Mouse (Mus musculus): ENCODE measurements around the gene Nr1d1. TPM values are rescaled to one million over a fixed set of nuclear protein-coding genes. Genes with fewer than 3 reads are reported as not detected.

Nr1d1 gene
- polyA plus RNA-seq, 1 experiment from 2014 or later, result 2.2 TPM

DNA sequence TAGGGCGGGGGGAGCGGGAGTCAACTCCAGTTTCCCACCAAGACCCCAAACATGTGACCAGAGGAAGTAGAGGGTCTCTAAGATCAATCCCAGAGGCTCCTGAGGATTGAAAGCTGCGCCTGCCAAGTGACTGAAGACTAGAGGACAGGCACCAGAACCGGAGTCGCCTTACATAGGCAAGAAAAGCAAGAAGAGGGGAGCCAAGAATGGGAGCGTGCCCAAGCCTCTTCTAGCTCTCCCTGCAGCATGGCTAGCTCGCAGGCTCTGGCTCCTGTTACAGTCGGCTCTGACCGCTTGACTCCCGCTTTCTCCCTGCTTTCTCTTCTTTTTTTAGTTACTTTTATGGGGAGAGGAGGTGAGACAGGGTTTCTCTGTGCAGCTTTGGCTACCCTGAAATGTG is 10.1 kb upstream of the Nr1d1 start:
- H3K4me3 ChIP-seq (ENCODE audit: low read depth, low read length), result no peak overlapping the region

DNA sequence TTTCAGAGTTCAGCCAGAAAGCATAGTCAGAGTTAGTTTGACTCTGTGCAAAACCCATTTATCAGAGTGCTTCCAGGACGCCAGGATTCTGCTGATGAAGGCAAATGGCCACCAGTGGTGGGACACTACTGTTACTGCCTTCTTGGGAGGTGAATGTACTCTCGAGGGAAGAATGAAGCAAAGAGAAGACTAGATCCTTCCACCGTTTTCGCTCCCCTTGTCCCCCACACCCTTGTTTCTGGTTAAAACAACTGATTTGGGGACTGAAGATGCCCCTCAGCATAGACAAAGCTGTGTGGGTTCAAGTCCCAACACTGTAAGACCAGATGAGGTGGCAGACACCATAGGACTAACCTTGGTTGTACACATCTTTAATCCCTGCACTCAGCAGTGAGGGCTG is 9.0 kb upstream of the Nr1d1 start:
- Histone ChIP-seq H3K27me3 (replicated peaks; ENCODE audit: control insufficient read depth, insufficient read depth, low read length) (no peaks in the 10 kb centered on the region), H3K36me3 (ENCODE audit: control insufficient read depth, insufficient read depth, low read length) (no peaks in the 10 kb centered on the region), H3K4me1 (ENCODE audit: control insufficient read depth, insufficient read depth, low read length) (peaks cover 36% of the 10 kb centered on the region), H3K4me3 (ENCODE audit: low read depth, low read length) (no peak overlapping the region), H3K27ac (ENCODE audit: low read depth, low read length) (no peak overlapping the region), H3K9me3 (replicated peaks; ENCODE audit: control insufficient read depth, low read length) (no peaks in the 10 kb centered on the region), H3K9ac (ENCODE audit: low read length) (no peak overlapping the region), H3K4me2 (ENCODE audit: low read length) (no peak overlapping the region)
- DNase-seq (ENCODE audit: low spot score), result no peak
- WGBS, result 69% methylated on average over 4 of the region's 4 CpGs
- ATAC-seq, result no peak

More for the DNA sequence above, 10.1 kb upstream of the Nr1d1 start:
- Histone ChIP-seq H3K36me3 (ENCODE audit: control insufficient read depth, insufficient read depth, low read length) (no peaks in the 10 kb centered on the region), H3K4me2 (ENCODE audit: low read length) (no peak overlapping the region), H3K4me1 (ENCODE audit: control insufficient read depth, insufficient read depth, low read length) (peaks cover 40% of the 10 kb centered on the region), H3K27ac (ENCODE audit: low read depth, low read length) (0 out of 2 replicates have a peak overlapping the region, but pooled peaks have one; percentile 45), H3K9me3 (replicated peaks; ENCODE audit: control insufficient read depth, low read length) (no peaks in the 10 kb centered on the region), H3K9ac (ENCODE audit: low read length) (no peak overlapping the region), H3K27me3 (replicated peaks; ENCODE audit: control insufficient read depth, insufficient read depth, low read length) (no peaks in the 10 kb centered on the region)
- WGBS, result 67% methylated on average over 10 of the region's 10 CpGs
- no peak for ATAC-seq
- no peak for DNase-seq (ENCODE audit: low spot score)

- Histone ChIP-seq H3K9me3 (replicated peaks; ENCODE audit: control insufficient read depth, low read length) (no peaks in the 10 kb centered on the region), H3K4me1 (ENCODE audit: control insufficient read depth, insufficient read depth, low read length) (peaks cover 33% of the 10 kb centered on the region), H3K36me3 (ENCODE audit: control insufficient read depth, insufficient read depth, low read length) (no peaks in the 10 kb centered on the region), H3K27me3 (replicated peaks; ENCODE audit: control insufficient read depth, insufficient read depth, low read length) (no peaks in the 10 kb centered on the region), H3K27ac (ENCODE audit: low read depth, low read length) (peak overlapping the region; percentile 86), H3K9ac (ENCODE audit: low read length) (peak overlapping the region; percentile 50), H3K4me2 (ENCODE audit: low read length) (peak overlapping the region; percentile 42), H3K4me3 (ENCODE audit: low read depth, low read length) (peak overlapping the region; percentile 7; the same call in 1 of the 2 replicates)
- DNase-seq (ENCODE audit: low spot score) (peak; percentile 77), ATAC-seq (peak; percentile 50)
- WGBS, result under 1% methylated on average over 20 of the region's 20 CpGs
Measured at GRCm38 (mm10) chr11:98783236-98783696, 8.1 kb upstream of the Nr1d1 start.

DNA sequence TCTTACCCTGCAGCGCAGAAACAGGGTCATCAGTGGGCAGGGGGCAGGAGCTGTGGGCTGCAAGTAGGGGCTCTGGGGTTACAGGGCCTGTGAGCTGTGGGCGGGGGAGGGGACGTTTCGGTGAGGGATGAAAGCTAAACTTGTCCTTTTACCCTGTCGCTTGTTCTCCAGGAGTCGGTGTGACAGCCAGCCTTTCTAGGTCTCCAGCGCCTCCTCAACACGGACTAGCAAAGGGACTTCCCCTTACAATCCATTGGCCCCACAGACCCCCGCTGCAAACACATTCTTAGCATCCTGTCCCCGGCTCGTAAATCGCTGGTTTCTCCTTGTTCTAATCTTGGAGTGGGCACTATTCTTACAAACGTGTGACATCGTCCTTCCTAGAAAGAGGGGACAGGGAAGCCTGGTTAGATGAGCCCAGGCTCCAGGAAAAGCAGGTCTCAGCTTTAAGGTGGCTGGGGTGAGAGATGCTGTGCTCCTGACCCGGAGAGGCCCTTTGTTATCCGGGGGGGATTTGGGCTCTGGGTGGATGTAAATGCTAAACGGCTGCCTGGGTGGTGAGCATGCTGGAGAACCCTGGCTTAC is 7.6 kb upstream of the Nr1d1 start:
- peak overlapping the region; percentile 42 for H3K4me2 ChIP-seq (ENCODE audit: low read length)
- peaks cover 33% of the 10 kb centered on the region for H3K4me1 ChIP-seq (ENCODE audit: control insufficient read depth, insufficient read depth, low read length)
- 3% methylated on average over 17 of the region's 17 CpGs for WGBS
- no peaks in the 10 kb centered on the region for H3K27me3 ChIP-seq (replicated peaks; ENCODE audit: control insufficient read depth, insufficient read depth, low read length)
- peak overlapping the region; percentile 50 for H3K9ac ChIP-seq (ENCODE audit: low read length)
- DNase-seq (ENCODE audit: low spot score) (no peak), ATAC-seq (0 out of 2 replicates have a peak, but pooled peaks have one; percentile 3)
- no peak overlapping the region for H3K4me3 ChIP-seq (ENCODE audit: low read depth, low read length)
- H3K9me3 ChIP-seq (replicated peaks; ENCODE audit: control insufficient read depth, low read length), result no peaks in the 10 kb centered on the region
- H3K27ac ChIP-seq (ENCODE audit: low read depth, low read length), result peak overlapping the region; percentile 86
- no peaks in the 10 kb centered on the region for H3K36me3 ChIP-seq (ENCODE audit: control insufficient read depth, insufficient read depth, low read length)

- ATAC-seq (peak; percentile 47), DNase-seq (ENCODE audit: low spot score) (peak; percentile 86)
- peak overlapping the region; percentile 50 for H3K9ac ChIP-seq (ENCODE audit: low read length)
- H3K9me3 ChIP-seq (replicated peaks; ENCODE audit: control insufficient read depth, low read length), result no peaks in the 10 kb centered on the region
- H3K4me2 ChIP-seq (ENCODE audit: low read length), result peak overlapping the region; percentile 42
- H3K4me1 ChIP-seq (ENCODE audit: control insufficient read depth, insufficient read depth, low read length), result peaks cover 36% of the 10 kb centered on the region
- no peaks in the 10 kb centered on the region for H3K27me3 ChIP-seq (replicated peaks; ENCODE audit: control insufficient read depth, insufficient read depth, low read length)
- 19% methylated on average over 13 of the region's 14 CpGs for WGBS
- peak overlapping the region; percentile 86 for H3K27ac ChIP-seq (ENCODE audit: low read depth, low read length)
- no peaks in the 10 kb centered on the region for H3K36me3 ChIP-seq (ENCODE audit: control insufficient read depth, insufficient read depth, low read length)
- no peak overlapping the region for H3K4me3 ChIP-seq (ENCODE audit: low read depth, low read length)
Measured at GRCm38 (mm10) chr11:98781851-98782512, 6.8 kb upstream of the Nr1d1 start.

GRCm38 (mm10) chr11:98777888-98778287 is 2.8 kb upstream of the Nr1d1 start:
- Histone ChIP-seq H3K9ac (ENCODE audit: low read length) (no peak overlapping the region), H3K4me3 (ENCODE audit: low read depth, low read length) (no peak overlapping the region), H3K9me3 (replicated peaks; ENCODE audit: control insufficient read depth, low read length) (no peaks in the 10 kb centered on the region), H3K36me3 (ENCODE audit: control insufficient read depth, insufficient read depth, low read length) (no peaks in the 10 kb centered on the region), H3K4me1 (ENCODE audit: control insufficient read depth, insufficient read depth, low read length) (peaks cover 47% of the 10 kb centered on the region), H3K27ac (ENCODE audit: low read depth, low read length) (no peak overlapping the region), H3K4me2 (ENCODE audit: low read length) (no peak overlapping the region), H3K27me3 (replicated peaks; ENCODE audit: control insufficient read depth, insufficient read depth, low read length) (no peaks in the 10 kb centered on the region)
- no peak for DNase-seq (ENCODE audit: low spot score)
- no peak for ATAC-seq

GRCm38 (mm10) chr11:98776843-98777590 is 1.9 kb upstream of the Nr1d1 start:
- DNase-seq (ENCODE audit: low spot score) (no peak), ATAC-seq (no peak)
- no peak overlapping the region for H3K4me3 ChIP-seq (ENCODE audit: low read depth, low read length)
- peak overlapping the region; percentile 25; the same call in 1 of the 2 replicates for H3K9ac ChIP-seq (ENCODE audit: low read length)
- WGBS, result 7% methylated on average over 9 of the region's 9 CpGs
- no peaks in the 10 kb centered on the region for H3K9me3 ChIP-seq (replicated peaks; ENCODE audit: control insufficient read depth, low read length)
- H3K27ac ChIP-seq (ENCODE audit: low read depth, low read length), result peak overlapping the region; percentile 33; the same call in 1 of the 2 replicates
- H3K4me1 ChIP-seq (ENCODE audit: control insufficient read depth, insufficient read depth, low read length), result peaks cover 38% of the 10 kb centered on the region
- H3K4me2 ChIP-seq (ENCODE audit: low read length), result no peak overlapping the region; the same call in 1 of the 2 replicates
- no peaks in the 10 kb centered on the region for H3K36me3 ChIP-seq (ENCODE audit: control insufficient read depth, insufficient read depth, low read length)
- no peaks in the 10 kb centered on the region for H3K27me3 ChIP-seq (replicated peaks; ENCODE audit: control insufficient read depth, insufficient read depth, low read length)

- Histone ChIP-seq H3K9ac (ENCODE audit: low read length) (peak overlapping the region; percentile 17; the same call in 1 of the 2 replicates), H3K4me2 (ENCODE audit: low read length) (peak overlapping the region; percentile 83), H3K4me3 (ENCODE audit: low read depth, low read length) (no peak overlapping the region), H3K9me3 (replicated peaks; ENCODE audit: control insufficient read depth, low read length) (no peaks in the 10 kb centered on the region), H3K27me3 (replicated peaks; ENCODE audit: control insufficient read depth, insufficient read depth, low read length) (no peaks in the 10 kb centered on the region), H3K4me1 (ENCODE audit: control insufficient read depth, insufficient read depth, low read length) (peaks cover 33% of the 10 kb centered on the region), H3K36me3 (ENCODE audit: control insufficient read depth, insufficient read depth, low read length) (peaks cover 3% of the 10 kb centered on the region), H3K27ac (ENCODE audit: low read depth, low read length) (0 out of 2 replicates have a peak overlapping the region, but pooled peaks have one; percentile 33)
- ATAC-seq, result no peak
- no peak for DNase-seq (ENCODE audit: low spot score)
- WGBS, result 58% methylated on average over 12 of the region's 12 CpGs
Measured at GRCm38 (mm10) chr11:98776052-98776764, 1.1 kb upstream of the Nr1d1 start.

Measured in forebrain, embryonic 14.5 days (tissue).